Mouse (Mus musculus): ENCODE results near the gene Ptprt. TPM values are rescaled to one million over a fixed set of nuclear protein-coding genes. Genes with fewer than 3 reads are reported as not detected.

The Ptprt gene
- polyA plus RNA-seq, 1 experiment: 0.25 TPM

- DNase-seq (ENCODE audit: low spot score): no peak
These were observed 247.7 kb downstream of the Ptprt start for GRCm38 (mm10) chr2:162413073-162413812.

- DNase-seq (ENCODE audit: low spot score): no peak
These were observed 249.9 kb downstream of the Ptprt start for GRCm38 (mm10) chr2:162411014-162411413.

GRCm38 (mm10) chr2:162409245-162409644 is 251.7 kb downstream of the Ptprt start:
- no peak for DNase-seq (ENCODE audit: low spot score)

- DNase-seq (ENCODE audit: low spot score): no peak
These were observed 259.4 kb downstream of the Ptprt start for GRCm38 (mm10) chr2:162401316-162402100.

- no peak for DNase-seq (ENCODE audit: low spot score)
These were observed 266.3 kb downstream of the Ptprt start for GRCm38 (mm10) chr2:162394601-162395000.

GRCm38 (mm10) chr2:162391834-162392233 is 269.1 kb downstream of the Ptprt start:
- DNase-seq (ENCODE audit: low spot score): no peak

GRCm38 (mm10) chr2:162377309-162377708 is 283.6 kb downstream of the Ptprt start:
- DNase-seq (ENCODE audit: low spot score): no peak

- DNase-seq (ENCODE audit: low spot score): no peak
These were observed 311.9 kb downstream of the Ptprt start for GRCm38 (mm10) chr2:162349047-162349446.

- DNase-seq (ENCODE audit: low spot score): no peak
These were observed 319.1 kb downstream of the Ptprt start for GRCm38 (mm10) chr2:162341846-162342245.

GRCm38 (mm10) chr2:162340231-162340630 is 320.7 kb downstream of the Ptprt start:
- no peak for DNase-seq (ENCODE audit: low spot score)

- no peak for DNase-seq (ENCODE audit: low spot score)
These were observed 328.8 kb downstream of the Ptprt start for GRCm38 (mm10) chr2:162332066-162332683.

GRCm38 (mm10) chr2:162329430-162329829 is 331.5 kb downstream of the Ptprt start:
- DNase-seq (ENCODE audit: low spot score): no peak

- no peak for DNase-seq (ENCODE audit: low spot score)
These were observed 338.5 kb downstream of the Ptprt start for GRCm38 (mm10) chr2:162322411-162322810.

- no peak for DNase-seq (ENCODE audit: low spot score)
These were observed 353.0 kb downstream of the Ptprt start for GRCm38 (mm10) chr2:162307996-162308395.

GRCm38 (mm10) chr2:162294070-162294469 is 366.9 kb downstream of the Ptprt start:
- no peak for DNase-seq (ENCODE audit: low spot score)

GRCm38 (mm10) chr2:162282606-162283005 is 378.3 kb downstream of the Ptprt start:
- DNase-seq (ENCODE audit: low spot score): no peak

GRCm38 (mm10) chr2:162282121-162282520 is 378.8 kb downstream of the Ptprt start:
- DNase-seq (ENCODE audit: low spot score): no peak

GRCm38 (mm10) chr2:162273826-162274225 is 387.1 kb downstream of the Ptprt start:
- DNase-seq (ENCODE audit: low spot score): no peak

GRCm38 (mm10) chr2:162251272-162251671 is 409.7 kb downstream of the Ptprt start:
- no peak for DNase-seq (ENCODE audit: low spot score)

- no peak for DNase-seq (ENCODE audit: low spot score)
These were observed 412.7 kb downstream of the Ptprt start for GRCm38 (mm10) chr2:162248296-162248695.

GRCm38 (mm10) chr2:162222476-162222875 is 438.5 kb downstream of the Ptprt start:
- DNase-seq (ENCODE audit: low spot score): no peak

- DNase-seq (ENCODE audit: low spot score): no peak
These were observed 440.4 kb downstream of the Ptprt start for GRCm38 (mm10) chr2:162220586-162220985.

- no peak for DNase-seq (ENCODE audit: low spot score)
These were observed 441.4 kb downstream of the Ptprt start for GRCm38 (mm10) chr2:162219507-162219906.
